Mouse (Mus musculus): ENCODE results near the gene Cstf1. TPM values are rescaled to one million over a fixed set of nuclear protein-coding genes. Genes with fewer than 3 reads are reported as not detected.

Cstf1 gene
- polyA plus RNA-seq, 1 experiment from 2014 or later, result 37.3 TPM

- Histone ChIP-seq H3K9ac (no peak overlapping the region), H3K9me3 (replicated peaks) (no peaks in the 10 kb centered on the region), H3K27ac (no peak overlapping the region), H3K27me3 (no peaks in the 10 kb centered on the region), H3K4me1 (no peaks in the 10 kb centered on the region), H3K36me3 (peaks cover 69% of the 10 kb centered on the region), H3K4me3 (no peak overlapping the region), H3K4me2 (replicated peaks) (no peak overlapping the region)
- ATAC-seq (ENCODE audit: low FRiP score), result no peak
- WGBS, result 94% methylated on average over 17 of the region's 17 CpGs
These were observed 10.0 kb downstream of the Cstf1 start for GRCm38 (mm10) chr2:172380513-172380912.

- Histone ChIP-seq H3K4me1 (no peaks in the 10 kb centered on the region), H3K4me2 (replicated peaks) (no peak overlapping the region), H3K9me3 (replicated peaks) (no peaks in the 10 kb centered on the region), H3K27me3 (no peaks in the 10 kb centered on the region), H3K36me3 (peaks cover 61% of the 10 kb centered on the region), H3K9ac (no peak overlapping the region), H3K4me3 (no peak overlapping the region), H3K27ac (no peak overlapping the region)
- WGBS, result 92% methylated on average over 11 of the region's 11 CpGs
- ATAC-seq (ENCODE audit: low FRiP score), result no peak
These were observed 10.9 kb downstream of the Cstf1 start for GRCm38 (mm10) chr2:172381341-172381740.

GRCm38 (mm10) chr2:172381898-172382297, 11.4 kb downstream of the Cstf1 start:
- no peaks in the 10 kb centered on the region for H3K9me3 ChIP-seq (replicated peaks)
- H3K27me3 ChIP-seq, result no peaks in the 10 kb centered on the region
- no peak overlapping the region for H3K4me3 ChIP-seq
- no peak overlapping the region for H3K27ac ChIP-seq
- H3K9ac ChIP-seq, result no peak overlapping the region
- H3K4me1 ChIP-seq, result no peaks in the 10 kb centered on the region
- 89% methylated on average over 12 of the region's 12 CpGs for WGBS
- H3K36me3 ChIP-seq, result peaks cover 56% of the 10 kb centered on the region
- no peak for ATAC-seq (ENCODE audit: low FRiP score)
- no peak overlapping the region for H3K4me2 ChIP-seq (replicated peaks)

DNA sequence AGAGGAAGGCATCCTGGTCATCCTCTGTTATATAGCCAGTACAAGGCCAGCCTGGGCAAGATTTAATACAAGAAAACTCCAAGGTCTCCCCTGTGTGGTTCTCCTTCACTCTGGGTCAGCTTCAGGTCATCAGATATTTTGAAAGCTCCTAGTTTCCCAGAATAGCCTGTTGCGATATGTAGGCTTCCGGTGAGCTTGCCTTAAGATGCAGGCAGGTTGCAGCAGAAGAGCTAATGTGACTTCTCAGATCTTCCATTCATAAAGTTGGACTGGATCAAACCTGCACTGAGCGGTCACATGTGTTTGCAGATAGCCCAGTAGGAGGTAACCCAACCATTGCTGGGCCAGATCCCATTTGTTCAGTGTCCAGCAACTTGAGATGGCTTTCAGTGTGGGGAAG, 14.2 kb downstream of the Cstf1 start:
- WGBS, result 92% methylated on average over 3 of the region's 3 CpGs
- Histone ChIP-seq H3K36me3 (peaks cover 29% of the 10 kb centered on the region), H3K27ac (no peak overlapping the region), H3K4me3 (no peak overlapping the region), H3K4me1 (no peaks in the 10 kb centered on the region), H3K9ac (no peak overlapping the region), H3K9me3 (replicated peaks) (no peaks in the 10 kb centered on the region), H3K27me3 (no peaks in the 10 kb centered on the region), H3K4me2 (replicated peaks) (no peak overlapping the region)
- no peak for ATAC-seq (ENCODE audit: low FRiP score)

- no peak for ATAC-seq (ENCODE audit: low FRiP score)
- H3K27me3 ChIP-seq, result no peaks in the 10 kb centered on the region
- 50% methylated on average over 6 of the region's 6 CpGs for WGBS
- no peaks in the 10 kb centered on the region; the same call in 1 of the 2 replicates for H3K4me1 ChIP-seq
- H3K4me3 ChIP-seq, result no peak overlapping the region
- H3K36me3 ChIP-seq, result no peaks in the 10 kb centered on the region
- H3K4me2 ChIP-seq (replicated peaks), result no peak overlapping the region
- H3K27ac ChIP-seq, result no peak overlapping the region
- no peak overlapping the region for H3K9ac ChIP-seq
- H3K9me3 ChIP-seq (replicated peaks), result no peaks in the 10 kb centered on the region
These were observed 19.9 kb downstream of the Cstf1 start for GRCm38 (mm10) chr2:172390341-172390740.

GRCm38 (mm10) chr2:172392041-172392521, 21.6 kb downstream of the Cstf1 start:
- no peak overlapping the region for H3K4me2 ChIP-seq (replicated peaks)
- H3K27ac ChIP-seq, result no peak overlapping the region
- WGBS, result 77% methylated on average over 10 of the region's 10 CpGs
- ATAC-seq (ENCODE audit: low FRiP score), result no peak
- H3K27me3 ChIP-seq, result no peaks in the 10 kb centered on the region
- peaks cover 5% of the 10 kb centered on the region for H3K4me1 ChIP-seq
- no peaks in the 10 kb centered on the region for H3K36me3 ChIP-seq
- H3K4me3 ChIP-seq, result no peak overlapping the region
- no peaks in the 10 kb centered on the region for H3K9me3 ChIP-seq (replicated peaks)
- H3K9ac ChIP-seq, result no peak overlapping the region

GRCm38 (mm10) chr2:172393391-172394051, 23.0 kb downstream of the Cstf1 start, which contains the start of gene Cass4:
TSS of gene Cass4 (plus strand) at chr2:172393794.
- Histone ChIP-seq H3K4me2 (replicated peaks) (no peak within 1 kb of the TSS), H3K4me3 (no peak within 1 kb of the TSS), H3K27me3 (no peaks in the 10 kb centered on the region), H3K9me3 (replicated peaks) (no peaks in the 10 kb centered on the region), H3K9ac (no peak within 1 kb of the TSS), H3K27ac (no peak within 1 kb of the TSS), H3K36me3 (no peaks in the 10 kb centered on the region), H3K4me1 (peaks cover 5% of the 10 kb centered on the region)
- no peak for ATAC-seq (ENCODE audit: low FRiP score)
- WGBS, result 38% methylated on average over 13 of the region's 13 CpGs

GRCm38 (mm10) chr2:172394052-172394392, 23.5 kb downstream of the Cstf1 start:
- H3K9me3 ChIP-seq (replicated peaks), result no peaks in the 10 kb centered on the region
- H3K4me2 ChIP-seq (replicated peaks), result no peak overlapping the region
- no peaks in the 10 kb centered on the region for H3K36me3 ChIP-seq
- H3K27me3 ChIP-seq, result no peaks in the 10 kb centered on the region
- ATAC-seq (ENCODE audit: low FRiP score), result no peak
- no peak overlapping the region for H3K4me3 ChIP-seq
- 60% methylated on average over 2 of the region's 2 CpGs for WGBS
- H3K27ac ChIP-seq, result no peak overlapping the region
- H3K4me1 ChIP-seq, result peaks cover 5% of the 10 kb centered on the region
- no peak overlapping the region for H3K9ac ChIP-seq

DNA sequence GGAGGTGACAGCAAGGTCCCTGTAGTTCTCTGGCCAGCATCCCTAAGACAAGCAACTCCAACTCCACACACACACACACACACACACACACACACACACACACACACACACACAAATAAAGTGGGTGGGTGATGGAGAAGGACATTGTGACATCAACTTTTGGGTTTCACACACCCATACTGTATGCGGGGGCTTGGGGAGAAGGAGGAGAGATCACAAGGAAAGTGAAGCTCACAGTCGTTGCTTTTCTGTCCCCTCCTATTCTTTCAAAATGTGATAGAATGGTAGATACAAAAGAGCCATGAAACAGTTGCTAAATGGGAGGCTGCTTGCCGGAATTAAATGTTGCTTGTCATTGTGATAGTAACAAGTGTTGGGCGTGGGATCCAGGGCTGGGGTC, 24.2 kb downstream of the Cstf1 start:
- WGBS, result 78% methylated on average over 4 of the region's 4 CpGs
- Histone ChIP-seq H3K4me2 (replicated peaks) (no peak overlapping the region), H3K9ac (no peak overlapping the region), H3K4me1 (peaks cover 7% of the 10 kb centered on the region), H3K36me3 (no peaks in the 10 kb centered on the region), H3K27ac (no peak overlapping the region), H3K9me3 (replicated peaks) (no peaks in the 10 kb centered on the region), H3K4me3 (no peak overlapping the region), H3K27me3 (no peaks in the 10 kb centered on the region)
- ATAC-seq (ENCODE audit: low FRiP score), result no peak

- Histone ChIP-seq H3K27me3 (no peaks in the 10 kb centered on the region), H3K9me3 (replicated peaks) (no peaks in the 10 kb centered on the region), H3K36me3 (no peaks in the 10 kb centered on the region), H3K9ac (no peak overlapping the region), H3K4me1 (peaks cover 15% of the 10 kb centered on the region), H3K27ac (no peak overlapping the region), H3K4me3 (no peak overlapping the region), H3K4me2 (replicated peaks) (no peak overlapping the region)
- ATAC-seq (ENCODE audit: low FRiP score), result no peak
- 33% methylated on average over 9 of the region's 9 CpGs for WGBS
These were observed 25.5 kb downstream of the Cstf1 start for GRCm38 (mm10) chr2:172395961-172396360.

- Histone ChIP-seq H3K27me3 (no peaks in the 10 kb centered on the region), H3K27ac (no peak overlapping the region), H3K4me1 (peaks cover 15% of the 10 kb centered on the region), H3K9ac (no peak overlapping the region), H3K4me3 (no peak overlapping the region), H3K4me2 (replicated peaks) (no peak overlapping the region), H3K36me3 (no peaks in the 10 kb centered on the region), H3K9me3 (replicated peaks) (no peaks in the 10 kb centered on the region)
- peak; percentile 32; the same call in 1 of the 2 replicates for ATAC-seq (ENCODE audit: low FRiP score)
- 26% methylated on average over 9 of the region's 9 CpGs for WGBS
These were observed 29.4 kb downstream of the Cstf1 start for GRCm38 (mm10) chr2:172399901-172400300.

- Histone ChIP-seq H3K4me2 (replicated peaks) (no peak overlapping the region), H3K9ac (no peak overlapping the region), H3K27ac (no peak overlapping the region), H3K36me3 (no peaks in the 10 kb centered on the region), H3K4me1 (peaks cover 10% of the 10 kb centered on the region), H3K9me3 (replicated peaks) (no peaks in the 10 kb centered on the region), H3K27me3 (no peaks in the 10 kb centered on the region), H3K4me3 (no peak overlapping the region)
- WGBS, result 73% methylated on average over 13 of the region's 13 CpGs
- no peak for ATAC-seq (ENCODE audit: low FRiP score)
These were observed 30.8 kb downstream of the Cstf1 start for GRCm38 (mm10) chr2:172401116-172401825.

GRCm38 (mm10) chr2:172404239-172404638, 33.8 kb downstream of the Cstf1 start:
- H3K4me1 ChIP-seq, result peaks cover 10% of the 10 kb centered on the region
- H3K9ac ChIP-seq, result no peak overlapping the region
- H3K36me3 ChIP-seq, result no peaks in the 10 kb centered on the region
- H3K4me3 ChIP-seq, result no peak overlapping the region
- H3K27me3 ChIP-seq, result no peaks in the 10 kb centered on the region
- 67% methylated on average over 7 of the region's 7 CpGs for WGBS
- no peaks in the 10 kb centered on the region for H3K9me3 ChIP-seq (replicated peaks)
- H3K27ac ChIP-seq, result no peak overlapping the region
- no peak overlapping the region for H3K4me2 ChIP-seq (replicated peaks)
- ATAC-seq (ENCODE audit: low FRiP score), result no peak

Measured in hindbrain, embryonic 12.5 days (tissue).